Mouse (Mus musculus) midbrain, postnatal 0 days (tissue): Measurements from ENCODE around the gene Crb2. TPM values are rescaled to one million over a fixed set of nuclear protein-coding genes. Genes with fewer than 3 reads are reported as not detected.

ENCODE experiments used
- ATAC-seq: fragments of 200-750 bp; cut with Nextera tagmentation; 2 replicates; pipeline ENCODE4 v1.8.0; 2017; ENCODE audit warnings: moderate number of reproducible peaks, mild to moderate bottlenecking, moderate TSS enrichment, moderate library complexity; ENCODE audit not compliant: low FRiP score
- DNase-seq: peaks from one replicate; pipeline ENCODE4 v3.0.0-alpha.2; 2015; ENCODE audit warnings: low spot score
- H3K27ac ChIP-seq: fragments of 300-500 bp; sonication (generic); 2 replicates; pipeline ENCODE4 v1.5.1; 2014; ENCODE audit warnings: low read depth, mild to moderate bottlenecking, low read length, mixed read lengths
- H3K27me3 ChIP-seq: fragments of 300-500 bp; sonication (generic); 2 replicates; pipeline ENCODE4 v1.6.1; 2014; ENCODE audit warnings: low read length, control low read depth, mixed read lengths; ENCODE audit not compliant: insufficient read depth
- H3K36me3 ChIP-seq: fragments of 300-500 bp; sonication (generic); 2 replicates; pipeline ENCODE4 v1.6.1; 2014; ENCODE audit warnings: low read length, control low read depth, mixed read lengths; ENCODE audit not compliant: insufficient read depth
- H3K4me1 ChIP-seq: fragments of 300-500 bp; sonication (generic); 2 replicates; pipeline ENCODE4 v1.6.1; 2014; ENCODE audit warnings: mild to moderate bottlenecking, control low read depth, antibody characterized with exemption, low read length, mixed read lengths; ENCODE audit not compliant: insufficient read depth
- H3K4me2 ChIP-seq: fragments of 300-500 bp; sonication (generic); 2 replicates; pipeline ENCODE4 v1.6.1; 2014; ENCODE audit warnings: low read depth, mild to moderate bottlenecking, low read length, mixed read lengths; ENCODE audit not compliant: poor library complexity, severe bottlenecking
- H3K4me3 ChIP-seq: fragments of 300-500 bp; sonication (generic); 2 replicates; pipeline ENCODE4 v1.5.1; 2014; ENCODE audit warnings: low read depth, mild to moderate bottlenecking, low read length, moderate library complexity
- H3K9ac ChIP-seq: fragments of 300-500 bp; sonication (generic); replicated peaks from 2 replicates; pipeline ENCODE4 v1.6.1; 2014; ENCODE audit warnings: mild to moderate bottlenecking, low read length, moderate library complexity, mixed read lengths; ENCODE audit not compliant: poor library complexity, severe bottlenecking
- H3K9me3 ChIP-seq: fragments of 300-500 bp; sonication (generic); 2 replicates; pipeline ENCODE4 v1.6.1; 2016; ENCODE audit warnings: low read length, control low read depth
- CTCF ChIP-seq: IDR thresholded peaks from 2 replicates; pipeline ENCODE4 v1.5.1; 2016; ENCODE audit warnings: antibody characterized with exemption, mild to moderate bottlenecking
- WGBS: fragments of 180-500 bp; shearing (Covaris S2); extraction: QIAGEN DNeasy Blood & Tissue Kit; methylation state at CpG from one replicate; pipeline ENCODE4 v1.1.7; 2014; 5-methylcytosine and 5-hydroxymethylcytosine counted together
- polyA plus RNA-seq: library from polyadenylated mRNA; unstranded; fragments of >200 nt; fragmentation: Nextera tagmentation; extraction: Ambion mirVana; gene quantifications from 2 replicates; pipeline ENCODE4 v1.2.1, GENCODE M21; 2015
- total RNA-seq: library from RNA; depleted of rRNA; stranded (reverse); fragments of >200 nt; gene quantifications from 2 replicates; pipeline ENCODE4 v1.2.3, GENCODE M21; 2014

The Crb2 gene
- total and polyA plus RNA-seq, 2 experiments from 2014 or later: 1.7 to 4.8 TPM

DNA sequence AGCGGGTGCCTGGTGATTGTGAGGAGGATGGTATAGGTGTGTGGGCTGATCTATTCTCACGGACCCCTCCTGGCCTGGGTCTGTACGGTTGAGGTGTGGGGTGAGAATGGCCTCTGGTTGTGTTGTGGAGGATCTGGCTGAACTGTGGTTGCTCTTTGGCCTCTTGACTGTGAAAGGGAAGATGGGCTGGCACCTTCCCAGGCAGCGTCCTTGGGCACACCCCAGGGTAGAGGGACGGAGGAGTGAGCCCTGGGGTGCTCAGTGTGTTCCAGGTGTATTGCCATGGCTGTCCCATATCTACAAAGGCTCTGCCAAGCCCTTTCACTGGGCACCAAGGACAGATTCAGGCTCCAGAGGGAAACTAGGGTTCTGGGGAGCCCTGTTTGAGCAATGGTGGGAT lies 13.0 kb downstream of the Crb2 start:
- Histone ChIP-seq H3K9ac (no peak overlapping the region), H3K27me3 (no peaks in the 10 kb centered on the region), H3K4me3 (no peak overlapping the region), H3K4me2 (no peak overlapping the region), H3K4me1 (no peaks in the 10 kb centered on the region), H3K27ac (no peak overlapping the region), H3K9me3 (no peaks in the 10 kb centered on the region), H3K36me3 (no peaks in the 10 kb centered on the region)
- WGBS: 90% methylated on average over 5 of the region's 5 CpGs
- no peak for DNase-seq
- ATAC-seq: no peak
- TF ChIP-seq CTCF: no peak

GRCm38 (mm10) chr2:37789995-37790394 lies 13.9 kb downstream of the Crb2 start:
- 84% methylated on average over 10 of the region's 10 CpGs for WGBS
- H3K9me3 ChIP-seq: no peaks in the 10 kb centered on the region
- no peaks in the 10 kb centered on the region for H3K36me3 ChIP-seq
- no peak overlapping the region for H3K4me2 ChIP-seq
- no peak for TF ChIP-seq CTCF
- H3K4me3 ChIP-seq: no peak overlapping the region
- H3K4me1 ChIP-seq: no peaks in the 10 kb centered on the region
- no peak overlapping the region for H3K27ac ChIP-seq
- no peaks in the 10 kb centered on the region for H3K27me3 ChIP-seq
- no peak overlapping the region for H3K9ac ChIP-seq
- DNase-seq: no peak
- no peak for ATAC-seq

DNA sequence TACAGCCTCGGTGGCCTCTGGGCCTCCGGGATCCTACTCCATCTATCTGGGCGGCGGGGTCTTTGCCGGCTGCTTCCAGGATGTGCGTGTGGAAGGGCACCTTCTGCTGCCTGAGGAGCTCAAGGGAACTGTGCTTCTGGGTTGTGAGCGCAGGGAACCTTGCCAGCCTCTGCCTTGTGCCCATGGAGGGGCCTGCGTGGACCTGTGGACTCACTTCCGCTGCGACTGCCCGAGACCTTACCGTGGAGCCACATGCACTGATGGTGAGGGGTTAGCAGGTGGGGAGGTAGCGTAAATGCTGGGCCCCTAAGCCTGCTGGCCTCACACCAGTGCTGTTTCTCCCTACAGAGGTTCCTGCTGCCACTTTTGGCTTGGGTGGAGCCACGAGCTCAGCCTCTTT lies 14.7 kb downstream of the Crb2 start:
- H3K4me1 ChIP-seq: no peaks in the 10 kb centered on the region
- H3K27me3 ChIP-seq: no peaks in the 10 kb centered on the region
- H3K27ac ChIP-seq: no peak overlapping the region
- no peak for TF ChIP-seq CTCF
- no peak overlapping the region for H3K9ac ChIP-seq
- no peak overlapping the region for H3K4me2 ChIP-seq
- H3K9me3 ChIP-seq: no peaks in the 10 kb centered on the region
- no peaks in the 10 kb centered on the region for H3K36me3 ChIP-seq
- no peak for ATAC-seq
- 94% methylated on average over 14 of the region's 14 CpGs for WGBS
- no peak for DNase-seq
- no peak overlapping the region for H3K4me3 ChIP-seq

DNA sequence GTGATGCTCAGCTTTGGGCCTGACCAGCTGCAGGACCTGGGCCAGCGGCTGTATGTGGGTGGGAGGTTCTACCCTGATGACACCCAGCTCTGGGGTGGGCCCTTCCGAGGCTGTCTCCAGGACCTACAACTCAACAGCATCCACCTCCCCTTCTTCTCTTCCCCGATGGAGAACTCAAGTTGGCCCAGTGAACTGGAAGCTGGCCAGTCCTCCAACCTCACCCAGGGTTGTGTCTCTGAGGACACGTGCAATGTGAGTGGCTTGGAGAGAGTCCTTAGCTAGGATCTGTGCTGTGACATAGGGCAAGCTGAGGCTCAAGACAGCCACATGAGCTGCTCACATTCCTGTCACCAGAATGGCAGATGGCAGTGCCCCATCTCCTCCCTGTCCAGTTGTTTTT lies 15.3 kb downstream of the Crb2 start:
- H3K4me2 ChIP-seq: no peak overlapping the region
- DNase-seq: no peak
- 79% methylated on average over 4 of the region's 4 CpGs for WGBS
- no peaks in the 10 kb centered on the region for H3K4me1 ChIP-seq
- no peaks in the 10 kb centered on the region for H3K9me3 ChIP-seq
- H3K36me3 ChIP-seq: no peaks in the 10 kb centered on the region
- no peak overlapping the region for H3K4me3 ChIP-seq
- no peak overlapping the region for H3K9ac ChIP-seq
- no peaks in the 10 kb centered on the region for H3K27me3 ChIP-seq
- no peak for ATAC-seq
- no peak for TF ChIP-seq CTCF
- H3K27ac ChIP-seq: no peak overlapping the region

GRCm38 (mm10) chr2:37796021-37796420 lies 20.0 kb downstream of the Crb2 start:
- 74% methylated on average over 1 of the region's 1 CpGs for WGBS
- no peak for TF ChIP-seq CTCF
- Histone ChIP-seq H3K4me2 (no peak overlapping the region), H3K4me3 (no peak overlapping the region), H3K9me3 (no peaks in the 10 kb centered on the region), H3K9ac (no peak overlapping the region), H3K4me1 (no peaks in the 10 kb centered on the region), H3K27me3 (no peaks in the 10 kb centered on the region), H3K27ac (no peak overlapping the region), H3K36me3 (peaks cover 8% of the 10 kb centered on the region; the same call in 1 of the 2 replicates)
- ATAC-seq (no peak), DNase-seq (no peak)

- H3K9me3 ChIP-seq: no peaks in the 10 kb centered on the region
- no peak for TF ChIP-seq CTCF
- no peak for DNase-seq
Observed at GRCm38 (mm10) chr2:37797046-37797445, 21.0 kb downstream of the Crb2 start.

More at GRCm38 (mm10) chr2:37797046-37797445, 21.0 kb downstream of the Crb2 start:
- ATAC-seq: no peak
- Histone ChIP-seq H3K27ac (no peak overlapping the region), H3K27me3 (no peaks in the 10 kb centered on the region), H3K4me1 (no peaks in the 10 kb centered on the region), H3K9ac (no peak overlapping the region), H3K36me3 (peaks cover 8% of the 10 kb centered on the region; the same call in 1 of the 2 replicates), H3K4me2 (no peak overlapping the region), H3K4me3 (no peak overlapping the region)
- 88% methylated on average over 4 of the region's 4 CpGs for WGBS
